Mouse (Mus musculus): ENCODE results near the gene Syna. TPM values are rescaled to one million over a fixed set of nuclear protein-coding genes. Genes with fewer than 3 reads are reported as not detected.
A peak's percentile ranks its signal among the peaks of the same experiment; 100 is the strongest.

Syna gene
- polyA plus RNA-seq, 1 experiment = 0.15 TPM

GRCm38 (mm10) chr5:134555463-134556164 lies 4.4 kb downstream of the Syna start:
- DNase-seq = peak; percentile 35
- Histone ChIP-seq H3K36me3 (ENCODE audit: control insufficient read depth, insufficient read depth, low read length) (no peaks in the 10 kb centered on the region), H3K27me3 (ENCODE audit: control insufficient read depth, insufficient read depth, low read length) (no peaks in the 10 kb centered on the region), H3K4me1 (replicated peaks; ENCODE audit: control insufficient read depth, insufficient read depth, low read length) (peaks cover 15% of the 10 kb centered on the region), H3K4me3 (ENCODE audit: control insufficient read depth, insufficient read depth, low read length) (no peak overlapping the region), H3K27ac (ENCODE audit: control insufficient read depth, insufficient read depth, low read length) (no peak overlapping the region)
- WGBS = 27% methylated on average over 20 of the region's 20 CpGs
- TF ChIP-seq POLR2A (IDR thresholded peaks at IDR 0.05; ENCODE audit: control insufficient read depth, extremely low read depth, insufficient read depth, low read length, poor library complexity) (no peak), CTCF (IDR thresholded peaks at IDR 0.05; ENCODE audit: borderline replicate concordance, control insufficient read depth, extremely low read depth, insufficient read depth, low read length, poor library complexity) (no peak)

GRCm38 (mm10) chr5:134553951-134554546 lies 5.9 kb downstream of the Syna start:
- TF ChIP-seq CTCF (IDR thresholded peaks at IDR 0.05; ENCODE audit: borderline replicate concordance, control insufficient read depth, extremely low read depth, insufficient read depth, low read length, poor library complexity) = no peak
- no peak for TF ChIP-seq POLR2A (IDR thresholded peaks at IDR 0.05; ENCODE audit: control insufficient read depth, extremely low read depth, insufficient read depth, low read length, poor library complexity)
- H3K4me3 ChIP-seq (ENCODE audit: control insufficient read depth, insufficient read depth, low read length) = no peak overlapping the region
- no peak overlapping the region for H3K27ac ChIP-seq (ENCODE audit: control insufficient read depth, insufficient read depth, low read length)
- H3K4me1 ChIP-seq (replicated peaks; ENCODE audit: control insufficient read depth, insufficient read depth, low read length) = peaks cover 18% of the 10 kb centered on the region
- DNase-seq = no peak
- no peaks in the 10 kb centered on the region for H3K27me3 ChIP-seq (ENCODE audit: control insufficient read depth, insufficient read depth, low read length)
- no peaks in the 10 kb centered on the region for H3K36me3 ChIP-seq (ENCODE audit: control insufficient read depth, insufficient read depth, low read length)
- WGBS = 90% methylated on average over 5 of the region's 5 CpGs

GRCm38 (mm10) chr5:134552110-134552972 lies 7.6 kb downstream of the Syna start, which contains the start of gene Clip2:
Gene Clip2, minus strand, starts transcription at chr5:134552434.
- no peak for TF ChIP-seq CTCF (IDR thresholded peaks at IDR 0.05; ENCODE audit: borderline replicate concordance, control insufficient read depth, extremely low read depth, insufficient read depth, low read length, poor library complexity)
- peak; percentile 52 for TF ChIP-seq POLR2A (IDR thresholded peaks at IDR 0.05; ENCODE audit: control insufficient read depth, extremely low read depth, insufficient read depth, low read length, poor library complexity)
- Histone ChIP-seq H3K4me3 (ENCODE audit: control insufficient read depth, insufficient read depth, low read length) (peak within 1 kb of the TSS; percentile 81), H3K36me3 (ENCODE audit: control insufficient read depth, insufficient read depth, low read length) (no peaks in the 10 kb centered on the region), H3K27ac (ENCODE audit: control insufficient read depth, insufficient read depth, low read length) (peak within 1 kb of the TSS; percentile 10; the same call in 1 of the 2 replicates), H3K27me3 (ENCODE audit: control insufficient read depth, insufficient read depth, low read length) (no peaks in the 10 kb centered on the region), H3K4me1 (replicated peaks; ENCODE audit: control insufficient read depth, insufficient read depth, low read length) (peaks cover 16% of the 10 kb centered on the region)
- peak; percentile 86 for DNase-seq
- WGBS = 6% methylated on average over 59 of the region's 61 CpGs

- peak overlapping the region; percentile 81 for H3K4me3 ChIP-seq (ENCODE audit: control insufficient read depth, insufficient read depth, low read length)
- no peaks in the 10 kb centered on the region for H3K27me3 ChIP-seq (ENCODE audit: control insufficient read depth, insufficient read depth, low read length)
- TF ChIP-seq CTCF (IDR thresholded peaks at IDR 0.05; ENCODE audit: borderline replicate concordance, control insufficient read depth, extremely low read depth, insufficient read depth, low read length, poor library complexity) = no peak
- TF ChIP-seq POLR2A (IDR thresholded peaks at IDR 0.05; ENCODE audit: control insufficient read depth, extremely low read depth, insufficient read depth, low read length, poor library complexity) = no peak
- 4% methylated on average over 52 of the region's 52 CpGs for WGBS
- H3K27ac ChIP-seq (ENCODE audit: control insufficient read depth, insufficient read depth, low read length) = 0 out of 2 replicates have a peak overlapping the region, but pooled peaks have one; percentile 10
- H3K4me1 ChIP-seq (replicated peaks; ENCODE audit: control insufficient read depth, insufficient read depth, low read length) = peaks cover 16% of the 10 kb centered on the region
- no peaks in the 10 kb centered on the region for H3K36me3 ChIP-seq (ENCODE audit: control insufficient read depth, insufficient read depth, low read length)
- DNase-seq = peak; percentile 56
Observed at GRCm38 (mm10) chr5:134551233-134552109, 8.5 kb downstream of the Syna start.

- DNase-seq = no peak
- H3K4me1 ChIP-seq (replicated peaks; ENCODE audit: control insufficient read depth, insufficient read depth, low read length) = peaks cover 16% of the 10 kb centered on the region
- H3K36me3 ChIP-seq (ENCODE audit: control insufficient read depth, insufficient read depth, low read length) = no peaks in the 10 kb centered on the region
- no peak overlapping the region for H3K27ac ChIP-seq (ENCODE audit: control insufficient read depth, insufficient read depth, low read length)
- WGBS = 24% methylated on average over 6 of the region's 6 CpGs
- H3K4me3 ChIP-seq (ENCODE audit: control insufficient read depth, insufficient read depth, low read length) = peak overlapping the region; percentile 81
- no peak for TF ChIP-seq POLR2A (IDR thresholded peaks at IDR 0.05; ENCODE audit: control insufficient read depth, extremely low read depth, insufficient read depth, low read length, poor library complexity)
- TF ChIP-seq CTCF (IDR thresholded peaks at IDR 0.05; ENCODE audit: borderline replicate concordance, control insufficient read depth, extremely low read depth, insufficient read depth, low read length, poor library complexity) = no peak
- H3K27me3 ChIP-seq (ENCODE audit: control insufficient read depth, insufficient read depth, low read length) = no peaks in the 10 kb centered on the region
Observed at GRCm38 (mm10) chr5:134550836-134551232, 9.1 kb downstream of the Syna start.
